Mouse (Mus musculus) cerebellum, adult 8-10 months (tissue): ENCODE results near the gene Rcc1l.

ENCODE experiments used
- DNase-seq: peaks from one replicate; pipeline ENCODE4 v3.0.0; 2022

Gene Rcc1l

GRCm38 (mm10) chr5:134114981-134115380 lies 61.6 kb downstream of the Rcc1l start:
- DNase-seq, result no peak

- DNase-seq, result no peak
Measured at GRCm38 (mm10) chr5:134105829-134106228, 70.7 kb downstream of the Rcc1l start.

GRCm38 (mm10) chr5:134102720-134103119 lies 73.9 kb downstream of the Rcc1l start:
- no peak for DNase-seq

GRCm38 (mm10) chr5:134101883-134102282 lies 74.7 kb downstream of the Rcc1l start:
- no peak for DNase-seq

- no peak for DNase-seq
Measured at GRCm38 (mm10) chr5:134101322-134101721, 75.3 kb downstream of the Rcc1l start.

GRCm38 (mm10) chr5:134100232-134100771 lies 76.3 kb downstream of the Rcc1l start:
- DNase-seq, result peak; percentile 22

GRCm38 (mm10) chr5:134099496-134100211 lies 76.9 kb downstream of the Rcc1l start, which contains the start of gene Castor2:
Gene Castor2, plus strand, starts transcription at chr5:134099711.
- DNase-seq, result peak; percentile 93

- DNase-seq, result no peak
Measured at GRCm38 (mm10) chr5:134098976-134099375, 77.6 kb downstream of the Rcc1l start.

GRCm38 (mm10) chr5:134098341-134098902 lies 78.2 kb downstream of the Rcc1l start:
- DNase-seq, result no peak
